Mouse (Mus musculus): ENCODE data around the gene Mylk3. TPM values are rescaled to one million over a fixed set of nuclear protein-coding genes. Genes with fewer than 3 reads are reported as not detected.

The Mylk3 gene
- polyA plus RNA-seq, 1 experiment from 2014 or later = 0.15 TPM

DNA sequence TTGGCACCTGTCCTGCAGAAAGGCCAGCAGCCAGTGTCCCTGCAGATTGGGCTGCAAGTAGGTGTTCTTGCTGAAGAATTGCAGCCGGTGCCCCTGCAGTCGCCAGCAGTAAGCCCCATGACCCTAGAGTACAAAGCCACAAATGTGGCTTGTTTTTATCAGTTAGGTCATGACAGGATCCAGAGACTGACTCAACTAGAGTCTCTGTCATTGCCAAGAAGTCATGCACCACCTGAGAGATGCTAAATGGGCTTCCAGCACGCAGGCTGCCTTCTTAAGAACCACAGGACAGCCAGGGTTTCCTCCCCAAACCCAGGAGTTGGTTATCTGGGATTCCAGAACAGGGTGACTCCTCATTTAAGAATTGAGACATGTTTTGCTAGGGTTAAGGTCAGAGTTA, 8.9 kb upstream of the Mylk3 start:
- no peak for ATAC-seq
- WGBS = 81% methylated on average over 3 of the region's 3 CpGs
- Histone ChIP-seq H3K27me3 (replicated peaks; ENCODE audit: control insufficient read depth, insufficient read depth, low read length) (no peaks in the 10 kb centered on the region), H3K36me3 (ENCODE audit: control insufficient read depth, insufficient read depth) (no peaks in the 10 kb centered on the region), H3K9ac (replicated peaks; ENCODE audit: low read depth, low read length) (no peak overlapping the region), H3K4me3 (replicated peaks; ENCODE audit: low read length) (no peak overlapping the region), H3K27ac (ENCODE audit: low read length) (no peak overlapping the region), H3K4me2 (ENCODE audit: low read length) (no peak overlapping the region), H3K9me3 (ENCODE audit: control insufficient read depth, low read length) (no peaks in the 10 kb centered on the region), H3K4me1 (replicated peaks; ENCODE audit: control insufficient read depth, insufficient read depth, low read length) (no peaks in the 10 kb centered on the region)

DNA sequence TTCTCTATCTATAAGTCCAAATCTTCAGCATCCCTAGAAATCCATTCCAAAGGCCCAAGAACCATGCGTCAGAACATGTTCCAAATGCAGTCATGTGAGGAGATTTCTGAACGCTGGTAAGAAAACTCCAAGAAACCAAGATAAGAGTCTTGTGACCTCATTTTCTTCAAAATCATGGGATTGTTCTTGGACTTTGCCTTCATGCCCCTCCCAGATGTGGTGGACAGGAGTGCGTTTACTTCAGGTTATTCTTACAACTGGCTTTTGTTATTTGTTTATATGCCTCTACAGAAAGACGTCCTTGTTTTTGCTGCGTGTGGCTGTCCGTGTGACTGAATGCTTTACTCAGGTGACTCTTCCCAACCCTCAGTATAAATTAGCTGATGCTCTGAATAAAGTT, 7.1 kb upstream of the Mylk3 start:
- ATAC-seq = no peak
- no peak overlapping the region for H3K4me2 ChIP-seq (ENCODE audit: low read length)
- no peak overlapping the region for H3K27ac ChIP-seq (ENCODE audit: low read length)
- H3K27me3 ChIP-seq (replicated peaks; ENCODE audit: control insufficient read depth, insufficient read depth, low read length) = no peaks in the 10 kb centered on the region
- no peaks in the 10 kb centered on the region for H3K36me3 ChIP-seq (ENCODE audit: control insufficient read depth, insufficient read depth)
- no peak overlapping the region for H3K4me3 ChIP-seq (replicated peaks; ENCODE audit: low read length)
- no peaks in the 10 kb centered on the region for H3K9me3 ChIP-seq (ENCODE audit: control insufficient read depth, low read length)
- WGBS = 92% methylated on average over 6 of the region's 6 CpGs
- no peaks in the 10 kb centered on the region for H3K4me1 ChIP-seq (replicated peaks; ENCODE audit: control insufficient read depth, insufficient read depth, low read length)
- no peak overlapping the region for H3K9ac ChIP-seq (replicated peaks; ENCODE audit: low read depth, low read length)

DNA sequence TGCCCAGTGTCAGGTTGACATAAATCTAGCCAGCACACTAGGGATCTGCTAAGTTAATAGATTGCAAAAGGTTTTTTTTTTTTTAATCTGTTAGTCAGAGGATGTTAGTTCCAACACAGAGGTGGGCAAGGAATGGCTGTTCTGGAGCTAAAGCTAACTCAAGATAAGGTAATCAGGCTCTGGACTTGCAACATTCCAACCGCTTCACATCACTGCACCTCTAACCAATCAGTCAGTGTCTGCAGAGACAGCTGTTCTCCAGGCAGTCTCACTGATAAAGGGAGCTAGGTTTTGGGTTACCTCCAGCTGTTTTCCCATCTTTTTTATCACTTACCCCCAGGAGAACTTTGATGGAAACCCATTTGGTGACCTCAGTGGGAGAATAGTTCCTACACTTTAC, 5.3 kb upstream of the Mylk3 start:
- 92% methylated on average over 1 of the region's 1 CpGs for WGBS
- no peak for ATAC-seq
- Histone ChIP-seq H3K9ac (replicated peaks; ENCODE audit: low read depth, low read length) (no peak overlapping the region), H3K4me1 (replicated peaks; ENCODE audit: control insufficient read depth, insufficient read depth, low read length) (no peaks in the 10 kb centered on the region), H3K9me3 (ENCODE audit: control insufficient read depth, low read length) (no peaks in the 10 kb centered on the region), H3K27me3 (replicated peaks; ENCODE audit: control insufficient read depth, insufficient read depth, low read length) (no peaks in the 10 kb centered on the region), H3K36me3 (ENCODE audit: control insufficient read depth, insufficient read depth) (no peaks in the 10 kb centered on the region), H3K4me2 (ENCODE audit: low read length) (no peak overlapping the region), H3K27ac (ENCODE audit: low read length) (no peak overlapping the region), H3K4me3 (replicated peaks; ENCODE audit: low read length) (no peak overlapping the region)

DNA sequence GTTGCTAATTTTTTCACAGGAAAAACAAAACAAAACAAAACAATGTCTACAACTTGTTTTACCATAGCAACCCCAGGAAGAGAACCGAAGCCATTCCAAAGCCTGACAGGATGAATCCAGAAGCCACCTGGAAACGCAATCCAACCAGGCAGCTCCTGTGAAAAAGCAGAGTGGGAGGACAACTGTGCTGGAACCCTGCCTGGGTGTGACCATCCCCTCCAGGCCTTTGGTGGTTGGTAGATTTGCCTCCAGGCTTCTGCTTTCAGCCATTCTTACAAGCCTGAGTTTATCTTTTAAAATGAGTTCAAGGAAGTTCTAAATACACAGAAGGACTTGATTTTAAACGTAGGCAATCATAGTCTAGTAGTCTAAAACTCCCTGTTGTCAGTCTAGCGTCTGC, 4.2 kb downstream of the Mylk3 start:
- H3K9ac ChIP-seq (replicated peaks; ENCODE audit: low read depth, low read length) = no peak overlapping the region
- 83% methylated on average over 4 of the region's 4 CpGs for WGBS
- H3K27me3 ChIP-seq (replicated peaks; ENCODE audit: control insufficient read depth, insufficient read depth, low read length) = no peaks in the 10 kb centered on the region
- no peaks in the 10 kb centered on the region for H3K9me3 ChIP-seq (ENCODE audit: control insufficient read depth, low read length)
- ATAC-seq = no peak
- H3K27ac ChIP-seq (ENCODE audit: low read length) = no peak overlapping the region
- no peaks in the 10 kb centered on the region for H3K36me3 ChIP-seq (ENCODE audit: control insufficient read depth, insufficient read depth)
- no peak overlapping the region for H3K4me3 ChIP-seq (replicated peaks; ENCODE audit: low read length)
- H3K4me2 ChIP-seq (ENCODE audit: low read length) = no peak overlapping the region
- no peaks in the 10 kb centered on the region for H3K4me1 ChIP-seq (replicated peaks; ENCODE audit: control insufficient read depth, insufficient read depth, low read length)

DNA sequence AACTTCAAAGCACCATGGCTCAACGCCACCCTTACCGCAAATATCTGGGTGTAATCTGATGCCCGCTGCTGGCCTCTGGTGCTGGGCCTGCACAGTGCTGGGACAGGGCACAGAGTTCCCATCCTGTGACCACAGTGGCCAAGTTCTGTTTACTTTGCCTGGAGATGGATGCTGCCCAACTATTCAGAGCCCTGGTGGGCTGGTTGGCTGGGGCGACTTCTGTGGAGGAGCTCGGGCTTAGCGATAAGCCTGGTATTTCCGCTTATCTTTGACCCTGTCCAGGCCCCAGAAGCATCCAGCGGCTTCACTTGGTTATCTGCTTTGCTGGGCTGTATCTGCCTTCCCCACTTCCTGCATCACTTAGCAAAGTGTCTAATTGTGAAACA, 5.3 kb downstream of the Mylk3 start:
- Histone ChIP-seq H3K36me3 (ENCODE audit: control insufficient read depth, insufficient read depth) (no peaks in the 10 kb centered on the region), H3K27ac (ENCODE audit: low read length) (no peak overlapping the region), H3K4me3 (replicated peaks; ENCODE audit: low read length) (no peak overlapping the region), H3K4me2 (ENCODE audit: low read length) (no peak overlapping the region), H3K4me1 (replicated peaks; ENCODE audit: control insufficient read depth, insufficient read depth, low read length) (no peaks in the 10 kb centered on the region), H3K9ac (replicated peaks; ENCODE audit: low read depth, low read length) (no peak overlapping the region), H3K27me3 (replicated peaks; ENCODE audit: control insufficient read depth, insufficient read depth, low read length) (no peaks in the 10 kb centered on the region), H3K9me3 (ENCODE audit: control insufficient read depth, low read length) (no peaks in the 10 kb centered on the region)
- no peak for ATAC-seq
- WGBS = 85% methylated on average over 8 of the region's 8 CpGs

DNA sequence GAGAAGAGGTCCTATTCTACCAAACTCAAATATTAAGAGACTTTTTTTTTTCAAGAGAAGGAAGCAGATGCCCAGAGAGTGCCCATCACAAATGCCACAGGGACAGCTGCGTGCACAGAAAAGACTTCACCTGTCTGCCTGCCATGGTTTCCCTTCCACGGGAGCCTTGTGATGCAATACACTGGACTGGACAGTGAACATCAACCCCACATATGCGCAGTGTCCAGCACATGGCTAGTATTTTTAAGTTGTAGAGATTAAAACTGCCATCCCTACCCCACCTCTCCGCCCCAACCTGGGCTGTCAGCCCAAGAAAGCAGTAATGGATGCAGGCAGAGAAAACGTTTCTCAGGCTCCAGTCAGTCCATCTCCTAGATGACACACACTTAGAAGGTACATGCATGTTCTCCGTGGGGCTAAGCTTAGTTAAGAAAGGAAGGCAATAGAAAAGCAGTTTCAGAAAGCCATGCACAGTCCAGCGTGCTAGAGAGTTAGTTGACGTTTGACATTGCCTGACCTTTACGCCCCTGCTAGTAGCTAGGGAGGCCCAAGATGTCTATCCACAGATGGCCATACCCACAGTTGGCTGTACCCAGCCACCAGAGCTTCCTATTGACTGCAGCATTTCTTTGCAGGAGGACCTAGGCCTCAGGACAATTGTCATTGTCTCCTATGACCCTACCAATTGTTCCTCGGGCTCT, 5.9 kb downstream of the Mylk3 start:
- Histone ChIP-seq H3K9me3 (ENCODE audit: control insufficient read depth, low read length) (no peaks in the 10 kb centered on the region), H3K9ac (replicated peaks; ENCODE audit: low read depth, low read length) (no peak overlapping the region), H3K4me1 (replicated peaks; ENCODE audit: control insufficient read depth, insufficient read depth, low read length) (no peaks in the 10 kb centered on the region), H3K4me3 (replicated peaks; ENCODE audit: low read length) (no peak overlapping the region), H3K27me3 (replicated peaks; ENCODE audit: control insufficient read depth, insufficient read depth, low read length) (no peaks in the 10 kb centered on the region), H3K27ac (ENCODE audit: low read length) (no peak overlapping the region), H3K4me2 (ENCODE audit: low read length) (no peak overlapping the region), H3K36me3 (ENCODE audit: control insufficient read depth, insufficient read depth) (no peaks in the 10 kb centered on the region)
- WGBS = 88% methylated on average over 10 of the region's 10 CpGs
- ATAC-seq = no peak

DNA sequence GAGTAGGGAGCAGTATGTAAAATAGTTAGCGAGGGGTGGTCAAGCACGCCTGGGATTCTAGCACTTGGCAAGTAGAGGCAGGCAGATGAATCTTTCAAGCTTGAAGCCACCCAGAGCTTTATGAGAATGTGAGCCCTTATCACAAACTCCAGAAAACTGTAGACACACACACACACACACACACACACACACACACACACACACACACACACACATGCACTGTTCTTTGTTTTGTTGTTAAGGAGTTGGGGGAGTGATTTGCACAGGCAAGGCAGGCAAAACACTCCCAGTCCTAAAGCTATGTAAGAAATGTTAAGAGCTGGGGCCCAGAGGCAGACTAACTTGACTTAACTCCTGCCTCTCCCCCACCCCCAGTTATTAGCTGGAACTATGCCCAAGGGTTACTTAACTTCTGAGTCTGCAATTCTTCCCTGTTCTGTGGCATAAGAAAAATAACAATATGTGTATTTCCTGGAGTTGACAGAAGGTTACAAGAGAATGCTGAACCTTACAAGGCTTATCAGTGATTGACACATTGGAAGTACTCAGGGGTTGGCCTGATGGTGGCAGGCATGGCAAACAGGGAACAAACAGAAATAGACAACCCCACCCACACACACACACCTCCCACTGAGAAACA, 6.9 kb downstream of the Mylk3 start:
- no peak for ATAC-seq
- 39% methylated on average over 2 of the region's 2 CpGs for WGBS
- no peak overlapping the region for H3K27ac ChIP-seq (ENCODE audit: low read length)
- H3K36me3 ChIP-seq (ENCODE audit: control insufficient read depth, insufficient read depth) = no peaks in the 10 kb centered on the region
- H3K9ac ChIP-seq (replicated peaks; ENCODE audit: low read depth, low read length) = no peak overlapping the region
- H3K4me2 ChIP-seq (ENCODE audit: low read length) = no peak overlapping the region
- H3K9me3 ChIP-seq (ENCODE audit: control insufficient read depth, low read length) = no peaks in the 10 kb centered on the region
- H3K4me1 ChIP-seq (replicated peaks; ENCODE audit: control insufficient read depth, insufficient read depth, low read length) = no peaks in the 10 kb centered on the region
- H3K27me3 ChIP-seq (replicated peaks; ENCODE audit: control insufficient read depth, insufficient read depth, low read length) = no peaks in the 10 kb centered on the region
- no peak overlapping the region for H3K4me3 ChIP-seq (replicated peaks; ENCODE audit: low read length)

DNA sequence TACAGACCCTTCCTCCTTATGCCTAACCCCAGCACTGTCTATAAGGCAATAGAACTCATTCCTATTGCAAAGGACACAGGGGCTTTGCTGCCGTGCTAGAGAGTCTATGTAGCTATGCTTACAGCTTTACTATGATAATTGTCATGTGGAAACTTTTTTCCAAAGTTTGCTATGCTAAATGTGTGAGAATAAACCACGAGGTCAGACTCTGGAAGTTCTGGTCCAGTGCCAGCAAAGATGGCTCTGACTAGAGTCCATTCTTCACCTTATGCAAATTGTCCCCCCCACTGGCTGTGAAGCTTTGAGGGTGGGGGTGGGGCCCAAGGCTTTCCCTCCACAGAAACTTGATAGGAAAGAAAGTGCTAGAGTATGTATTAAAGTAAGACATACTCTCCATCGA, 9.6 kb downstream of the Mylk3 start:
- WGBS = 57% methylated on average over 3 of the region's 3 CpGs
- Histone ChIP-seq H3K4me3 (replicated peaks; ENCODE audit: low read length) (no peak overlapping the region), H3K9me3 (ENCODE audit: control insufficient read depth, low read length) (no peaks in the 10 kb centered on the region), H3K27me3 (replicated peaks; ENCODE audit: control insufficient read depth, insufficient read depth, low read length) (no peaks in the 10 kb centered on the region), H3K36me3 (ENCODE audit: control insufficient read depth, insufficient read depth) (no peaks in the 10 kb centered on the region), H3K4me2 (ENCODE audit: low read length) (no peak overlapping the region), H3K27ac (ENCODE audit: low read length) (no peak overlapping the region), H3K4me1 (replicated peaks; ENCODE audit: control insufficient read depth, insufficient read depth, low read length) (no peaks in the 10 kb centered on the region), H3K9ac (replicated peaks; ENCODE audit: low read depth, low read length) (no peak overlapping the region)
- no peak for ATAC-seq

DNA sequence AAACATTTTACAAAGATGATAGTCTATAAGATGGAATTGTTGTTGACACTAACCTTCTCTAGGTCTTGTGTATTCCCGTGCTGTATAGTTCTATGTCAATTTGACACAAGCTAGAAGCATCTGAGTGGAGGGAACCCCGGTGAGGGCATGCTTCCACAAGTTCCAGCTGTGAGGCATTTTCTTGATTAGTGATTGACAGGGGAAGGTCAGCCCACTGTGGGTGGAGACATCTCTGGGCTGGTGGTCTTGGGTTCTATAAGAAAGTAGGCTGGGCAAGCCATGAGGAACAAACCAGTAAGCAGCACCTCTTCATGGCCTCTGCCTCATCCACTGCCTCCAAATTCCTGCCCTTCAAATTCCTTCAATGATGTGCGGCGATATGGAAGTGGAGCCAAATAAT, 11.9 kb downstream of the Mylk3 start:
- H3K27me3 ChIP-seq (replicated peaks; ENCODE audit: control insufficient read depth, insufficient read depth, low read length) = no peaks in the 10 kb centered on the region
- 63% methylated on average over 4 of the region's 4 CpGs for WGBS
- H3K27ac ChIP-seq (ENCODE audit: low read length) = no peak overlapping the region
- ATAC-seq = no peak
- no peaks in the 10 kb centered on the region for H3K36me3 ChIP-seq (ENCODE audit: control insufficient read depth, insufficient read depth)
- no peak overlapping the region for H3K4me3 ChIP-seq (replicated peaks; ENCODE audit: low read length)
- H3K4me2 ChIP-seq (ENCODE audit: low read length) = no peak overlapping the region
- H3K4me1 ChIP-seq (replicated peaks; ENCODE audit: control insufficient read depth, insufficient read depth, low read length) = no peaks in the 10 kb centered on the region
- H3K9ac ChIP-seq (replicated peaks; ENCODE audit: low read depth, low read length) = no peak overlapping the region
- no peaks in the 10 kb centered on the region for H3K9me3 ChIP-seq (ENCODE audit: control insufficient read depth, low read length)

Measured in forebrain, embryonic 16.5 days (tissue).